Mouse (Mus musculus): ENCODE measurements around the gene Birc6. TPM values are rescaled to one million over a fixed set of nuclear protein-coding genes. Genes with fewer than 3 reads are reported as not detected.
"Not testable (repeated sequence)": the region's sequence is repeated elsewhere in the genome, so short reads cannot be mapped to it uniquely, and the experiment has no call there.

Gene Birc6
- polyA plus RNA-seq, 1 experiment from 2014 or later, result 98.9 TPM

- WGBS, result 92% methylated on average over 3 of the region's 3 CpGs
These were observed 156.8 kb downstream of the Birc6 start for GRCm38 (mm10) chr17:74684927-74685326.

DNA sequence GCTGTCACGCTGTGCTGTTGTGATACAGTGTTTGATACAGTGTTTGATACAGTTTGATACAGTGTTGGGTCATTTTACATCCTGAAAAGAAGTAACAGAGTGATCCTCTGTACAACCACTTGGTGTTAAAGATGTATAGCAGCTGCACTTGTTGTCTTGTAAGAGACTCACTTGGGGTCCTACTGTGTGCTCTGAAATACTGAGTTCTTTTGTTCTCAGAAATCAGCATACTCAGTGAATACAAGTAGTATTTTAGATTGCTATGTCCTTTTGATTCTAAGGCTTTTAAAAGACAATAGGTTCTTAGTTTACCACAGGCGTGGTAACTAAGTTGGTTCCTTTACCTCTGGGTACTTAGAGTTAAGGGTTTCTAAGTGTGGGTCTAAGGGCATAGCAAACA lies 160.5 kb downstream of the Birc6 start:
- no peak for DNase-seq (ENCODE audit: low spot score)
- Histone ChIP-seq H3K36me3 (replicated peaks; ENCODE audit: control insufficient read depth, insufficient read depth) (peaks cover 48% of the 10 kb centered on the region), H3K4me1 (replicated peaks; ENCODE audit: control insufficient read depth, insufficient read depth, low read length) (no peaks in the 10 kb centered on the region), H3K9me3 (ENCODE audit: control insufficient read depth, low read length) (no peaks in the 10 kb centered on the region), H3K9ac (no peak overlapping the region), H3K4me3 (replicated peaks; ENCODE audit: low read length) (no peak overlapping the region), H3K4me2 (replicated peaks) (no peak overlapping the region), H3K27me3 (ENCODE audit: control insufficient read depth, insufficient read depth, low read length) (no peaks in the 10 kb centered on the region), H3K27ac (no peak overlapping the region)
- WGBS, result 89% methylated on average over 2 of the region's 2 CpGs
- ATAC-seq (ENCODE audit: low FRiP score), result no peak

More at GRCm38 (mm10) chr17:74684927-74685326, 156.8 kb downstream of the Birc6 start:
- Histone ChIP-seq H3K4me1 (replicated peaks; ENCODE audit: control insufficient read depth, insufficient read depth, low read length) (no peaks in the 10 kb centered on the region), H3K27me3 (ENCODE audit: control insufficient read depth, insufficient read depth, low read length) (no peaks in the 10 kb centered on the region), H3K27ac (no peak overlapping the region), H3K36me3 (replicated peaks; ENCODE audit: control insufficient read depth, insufficient read depth) (peaks cover 17% of the 10 kb centered on the region), H3K4me2 (replicated peaks) (no peak overlapping the region), H3K9ac (no peak overlapping the region), H3K4me3 (replicated peaks; ENCODE audit: low read length) (no peak overlapping the region), H3K9me3 (ENCODE audit: control insufficient read depth, low read length) (no peaks in the 10 kb centered on the region)
- DNase-seq (ENCODE audit: low spot score) (no peak), ATAC-seq (ENCODE audit: low FRiP score) (no peak)

DNA sequence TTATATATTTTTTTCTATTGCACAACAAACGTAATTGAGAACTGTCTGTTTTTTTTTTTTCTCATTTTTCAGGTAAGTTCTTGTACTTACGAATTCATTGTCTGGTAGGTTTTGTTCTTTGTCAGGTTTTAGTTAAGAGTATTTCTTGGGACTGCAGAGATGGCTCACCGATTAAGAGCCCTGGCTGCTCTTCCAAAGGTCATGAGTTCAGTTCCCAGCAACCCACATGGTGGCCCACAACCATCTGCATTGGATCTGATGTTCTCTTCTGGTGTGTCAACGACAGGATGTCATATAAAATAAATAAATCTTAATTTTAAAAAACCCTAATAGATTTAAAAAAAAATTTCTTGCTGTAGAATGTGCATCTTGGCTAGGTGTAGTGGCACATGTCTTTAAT lies 161.3 kb downstream of the Birc6 start:
- ATAC-seq (ENCODE audit: low FRiP score) (no peak), DNase-seq (ENCODE audit: low spot score) (no peak)
- Histone ChIP-seq H3K9ac (no peak overlapping the region), H3K4me3 (replicated peaks; ENCODE audit: low read length) (no peak overlapping the region), H3K27me3 (ENCODE audit: control insufficient read depth, insufficient read depth, low read length) (no peaks in the 10 kb centered on the region), H3K4me1 (replicated peaks; ENCODE audit: control insufficient read depth, insufficient read depth, low read length) (no peaks in the 10 kb centered on the region), H3K36me3 (replicated peaks; ENCODE audit: control insufficient read depth, insufficient read depth) (peaks cover 52% of the 10 kb centered on the region), H3K4me2 (replicated peaks) (no peak overlapping the region), H3K9me3 (ENCODE audit: control insufficient read depth, low read length) (no peaks in the 10 kb centered on the region), H3K27ac (no peak overlapping the region)
- WGBS, result 93% methylated on average over 4 of the region's 4 CpGs

- H3K36me3 ChIP-seq (replicated peaks; ENCODE audit: control insufficient read depth, insufficient read depth), result peaks cover 69% of the 10 kb centered on the region
- not testable (repeated sequence) for H3K9ac ChIP-seq
- 98% methylated on average over 2 of the region's 2 CpGs for WGBS
These were observed 173.6 kb downstream of the Birc6 start for GRCm38 (mm10) chr17:74701661-74702060.

DNA sequence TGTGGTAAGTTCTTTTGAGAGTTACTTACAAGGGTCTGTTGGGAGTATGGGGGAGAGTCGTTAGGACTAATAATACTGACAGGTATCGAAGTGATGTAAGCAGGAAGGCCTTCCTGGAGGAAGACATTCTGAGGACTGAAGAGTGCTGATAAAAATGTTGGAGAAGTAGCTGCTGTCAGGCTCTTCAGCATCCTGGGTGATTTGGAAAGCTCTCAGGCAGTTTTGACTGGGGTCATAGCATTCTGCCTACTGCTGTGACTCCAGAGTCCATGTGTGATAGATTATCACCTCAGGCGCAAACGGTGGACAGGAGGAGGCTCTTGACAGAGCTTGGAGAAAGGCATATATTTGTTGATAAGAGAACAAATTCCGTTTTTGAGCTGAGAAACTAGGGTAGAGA lies 177.4 kb downstream of the Birc6 start:
- no peak for ATAC-seq (ENCODE audit: low FRiP score)

More at GRCm38 (mm10) chr17:74701661-74702060, 173.6 kb downstream of the Birc6 start:
- not testable (repeated sequence) for ATAC-seq (ENCODE audit: low FRiP score); H3K4me2 ChIP-seq (replicated peaks); H3K4me1 ChIP-seq (replicated peaks; ENCODE audit: control insufficient read depth, insufficient read depth, low read length); H3K9me3 ChIP-seq (ENCODE audit: control insufficient read depth, low read length); H3K27me3 ChIP-seq (ENCODE audit: control insufficient read depth, insufficient read depth, low read length); DNase-seq (ENCODE audit: low spot score); H3K27ac ChIP-seq; H3K4me3 ChIP-seq (replicated peaks; ENCODE audit: low read length)

GRCm38 (mm10) chr17:74706593-74706992 lies 178.5 kb downstream of the Birc6 start:
- Histone ChIP-seq H3K27ac (no peak overlapping the region), H3K36me3 (replicated peaks; ENCODE audit: control insufficient read depth, insufficient read depth) (peaks cover 21% of the 10 kb centered on the region), H3K4me2 (replicated peaks) (no peak overlapping the region), H3K27me3 (ENCODE audit: control insufficient read depth, insufficient read depth, low read length) (no peaks in the 10 kb centered on the region), H3K9me3 (ENCODE audit: control insufficient read depth, low read length) (no peaks in the 10 kb centered on the region), H3K4me1 (replicated peaks; ENCODE audit: control insufficient read depth, insufficient read depth, low read length) (no peaks in the 10 kb centered on the region), H3K9ac (no peak overlapping the region), H3K4me3 (replicated peaks; ENCODE audit: low read length) (no peak overlapping the region)
- DNase-seq (ENCODE audit: low spot score), result no peak
- no peak for ATAC-seq (ENCODE audit: low FRiP score)

More for the DNA sequence above, 177.4 kb downstream of the Birc6 start:
- H3K27ac ChIP-seq, result no peak overlapping the region
- no peaks in the 10 kb centered on the region for H3K4me1 ChIP-seq (replicated peaks; ENCODE audit: control insufficient read depth, insufficient read depth, low read length)
- no peak overlapping the region for H3K9ac ChIP-seq
- H3K36me3 ChIP-seq (replicated peaks; ENCODE audit: control insufficient read depth, insufficient read depth), result peaks cover 31% of the 10 kb centered on the region
- no peak overlapping the region for H3K4me3 ChIP-seq (replicated peaks; ENCODE audit: low read length)
- 89% methylated on average over 5 of the region's 5 CpGs for WGBS
- H3K4me2 ChIP-seq (replicated peaks), result no peak overlapping the region
- no peaks in the 10 kb centered on the region for H3K9me3 ChIP-seq (ENCODE audit: control insufficient read depth, low read length)
- DNase-seq (ENCODE audit: low spot score), result no peak
- no peaks in the 10 kb centered on the region for H3K27me3 ChIP-seq (ENCODE audit: control insufficient read depth, insufficient read depth, low read length)

DNA sequence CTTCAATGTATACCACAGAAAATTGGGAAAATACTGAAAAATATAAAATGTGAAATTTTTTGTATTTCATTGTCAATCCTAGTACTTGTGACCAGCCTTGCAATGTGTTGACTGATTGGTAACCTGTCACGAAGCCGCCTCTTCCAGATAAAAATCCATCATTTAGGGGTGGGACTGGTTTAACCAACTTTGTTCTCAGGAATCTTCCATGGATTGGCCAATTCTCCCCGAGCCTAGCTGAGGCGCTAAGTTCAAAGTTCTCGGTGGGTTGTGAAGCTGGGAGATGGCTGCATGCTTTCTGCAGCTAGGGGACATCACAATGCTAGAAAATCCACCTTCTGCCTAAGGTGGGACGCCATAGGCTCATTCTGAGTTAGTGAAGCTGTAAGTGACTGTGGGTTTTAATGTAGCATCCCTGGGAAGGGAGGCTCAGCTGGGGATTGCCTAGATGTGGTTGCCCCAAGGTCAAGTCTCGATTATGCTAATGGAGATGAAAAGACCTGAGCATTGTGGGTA lies 179.6 kb downstream of the Birc6 start:
- no peak overlapping the region for H3K9ac ChIP-seq
- 85% methylated on average over 7 of the region's 7 CpGs for WGBS
- no peaks in the 10 kb centered on the region for H3K9me3 ChIP-seq (ENCODE audit: control insufficient read depth, low read length)
- no peak overlapping the region for H3K27ac ChIP-seq
- no peaks in the 10 kb centered on the region for H3K4me1 ChIP-seq (replicated peaks; ENCODE audit: control insufficient read depth, insufficient read depth, low read length)
- no peaks in the 10 kb centered on the region for H3K27me3 ChIP-seq (ENCODE audit: control insufficient read depth, insufficient read depth, low read length)
- DNase-seq (ENCODE audit: low spot score) (no peak), ATAC-seq (ENCODE audit: low FRiP score) (no peak; the same call in 1 of the 2 replicates)
- peaks cover 13% of the 10 kb centered on the region for H3K36me3 ChIP-seq (replicated peaks; ENCODE audit: control insufficient read depth, insufficient read depth)
- H3K4me2 ChIP-seq (replicated peaks), result no peak overlapping the region
- H3K4me3 ChIP-seq (replicated peaks; ENCODE audit: low read length), result no peak overlapping the region

- no peak for DNase-seq (ENCODE audit: low spot score)
- H3K4me3 ChIP-seq (replicated peaks; ENCODE audit: low read length), result no peak overlapping the region
- H3K9ac ChIP-seq, result no peak overlapping the region
- H3K27ac ChIP-seq, result no peak overlapping the region
- WGBS, result 77% methylated on average over 4 of the region's 4 CpGs
- no peak overlapping the region for H3K4me2 ChIP-seq (replicated peaks)
- no peaks in the 10 kb centered on the region for H3K9me3 ChIP-seq (ENCODE audit: control insufficient read depth, low read length)
- no peak for ATAC-seq (ENCODE audit: low FRiP score)
- H3K4me1 ChIP-seq (replicated peaks; ENCODE audit: control insufficient read depth, insufficient read depth, low read length), result no peaks in the 10 kb centered on the region
- H3K36me3 ChIP-seq (replicated peaks; ENCODE audit: control insufficient read depth, insufficient read depth), result no peaks in the 10 kb centered on the region
- H3K27me3 ChIP-seq (ENCODE audit: control insufficient read depth, insufficient read depth, low read length), result no peaks in the 10 kb centered on the region
These were observed 182.6 kb downstream of the Birc6 start for GRCm38 (mm10) chr17:74710731-74711130.

GRCm38 (mm10) chr17:74711627-74712026 lies 183.5 kb downstream of the Birc6 start:
- H3K9ac ChIP-seq, result no peak overlapping the region
- no peak for ATAC-seq (ENCODE audit: low FRiP score)
- DNase-seq (ENCODE audit: low spot score), result no peak
- no peak overlapping the region for H3K27ac ChIP-seq
- H3K4me3 ChIP-seq (replicated peaks; ENCODE audit: low read length), result no peak overlapping the region
- no peaks in the 10 kb centered on the region for H3K27me3 ChIP-seq (ENCODE audit: control insufficient read depth, insufficient read depth, low read length)
- H3K4me2 ChIP-seq (replicated peaks), result no peak overlapping the region
- 91% methylated on average over 8 of the region's 8 CpGs for WGBS
- no peaks in the 10 kb centered on the region for H3K36me3 ChIP-seq (replicated peaks; ENCODE audit: control insufficient read depth, insufficient read depth)
- no peaks in the 10 kb centered on the region for H3K4me1 ChIP-seq (replicated peaks; ENCODE audit: control insufficient read depth, insufficient read depth, low read length)
- no peaks in the 10 kb centered on the region for H3K9me3 ChIP-seq (ENCODE audit: control insufficient read depth, low read length)

GRCm38 (mm10) chr17:74715128-74715527 lies 187.0 kb downstream of the Birc6 start:
- ATAC-seq (ENCODE audit: low FRiP score) (no peak), DNase-seq (ENCODE audit: low spot score) (no peak)
- Histone ChIP-seq H3K27ac (no peak overlapping the region), H3K4me2 (replicated peaks) (no peak overlapping the region), H3K9ac (no peak overlapping the region), H3K4me1 (replicated peaks; ENCODE audit: control insufficient read depth, insufficient read depth, low read length) (peaks cover 8% of the 10 kb centered on the region), H3K27me3 (ENCODE audit: control insufficient read depth, insufficient read depth, low read length) (no peaks in the 10 kb centered on the region), H3K4me3 (replicated peaks; ENCODE audit: low read length) (no peak overlapping the region), H3K36me3 (replicated peaks; ENCODE audit: control insufficient read depth, insufficient read depth) (0 out of 2 replicates have a peak, but pooled peaks cover 5% of the 10 kb centered on the region), H3K9me3 (ENCODE audit: control insufficient read depth, low read length) (no peaks in the 10 kb centered on the region)
- 64% methylated on average over 3 of the region's 3 CpGs for WGBS

Data from hindbrain, embryonic 14.5 days (tissue).